In genomic region chr1:75704832-75705650, GRCm38 (mm10) we compare ENCODE assay signal across 9 mouse cellular contexts.
DNase-seq lines count a peak whose midpoint lies in the region; ATAC-seq lines count a peak whose summit lies in the region.
"Had no signal": no experiment of that assay in that cellular context is flagged by ENCODE, and none has a peak within 500 bp of the region (broad histone marks: within the 10 kb centered on the region; RNA-seq: fewer than 3 reads in every experiment).

No protein-coding gene starts in this region.

- no peak for ATAC-seq in kidney, embryonic 15.5 days (replicated peaks; ENCODE audit: low FRiP score)
- no peak for ATAC-seq in hindbrain, embryonic 13.5 days (ENCODE audit: low FRiP score)
- ATAC-seq in midbrain, embryonic 12.5 days (ENCODE audit: low FRiP score, low read depth) = no peak; the same call in 1 of the 2 replicates
- no peak for ATAC-seq in granulocyte monocyte progenitor cell, adult 5-6 weeks (replicated peaks; ENCODE audit: poor library complexity, severe bottlenecking)
- ATAC-seq: Patski had no signal

- no peak for DNase-seq in kidney, adult 8-10 months
- peak; percentile 36 for DNase-seq in embryonic facial prominence, embryonic 10.5 days (ENCODE audit: low spot score)
- DNase-seq in lung, postnatal 25 days (ENCODE audit: low spot score) = no peak
- DNase-seq in cerebellum, adult 9-10 months = no peak

- no peaks in the 10 kb centered on the region for H3K27me3 ChIP-seq in kidney, embryonic 15.5 days
- peaks cover 12% of the 10 kb centered on the region for H3K27me3 ChIP-seq in embryonic facial prominence, embryonic 10.5 days (replicated peaks; ENCODE audit: low read depth, poor library complexity, severe bottlenecking)
- peaks cover 11% of the 10 kb centered on the region; the same call in 1 of the 2 replicates for H3K27me3 ChIP-seq in hindbrain, embryonic 13.5 days
- H3K27me3 ChIP-seq in midbrain, embryonic 12.5 days = peaks cover 17% of the 10 kb centered on the region
- H3K27me3 ChIP-seq: Patski had no signal

- peaks cover 11% of the 10 kb centered on the region for H3K4me1 ChIP-seq in kidney, embryonic 15.5 days
- H3K4me1 ChIP-seq in embryonic facial prominence, embryonic 10.5 days = peaks cover 12% of the 10 kb centered on the region
- peaks cover 10% of the 10 kb centered on the region; the same call in 1 of the 2 replicates for H3K4me1 ChIP-seq in hindbrain, embryonic 13.5 days (replicated peaks)
- H3K4me1 ChIP-seq in midbrain, embryonic 12.5 days = peaks cover 19% of the 10 kb centered on the region

- H3K4me2 ChIP-seq in kidney, embryonic 15.5 days = peak overlapping the region; percentile 51
- H3K4me2 ChIP-seq in hindbrain, embryonic 13.5 days = peak overlapping the region; percentile 34
- peak overlapping the region; percentile 34 for H3K4me2 ChIP-seq in midbrain, embryonic 12.5 days (replicated peaks)

- H3K9ac ChIP-seq in kidney, embryonic 15.5 days = no peak overlapping the region
- no peak overlapping the region for H3K9ac ChIP-seq in hindbrain, embryonic 13.5 days
- H3K9ac ChIP-seq in midbrain, embryonic 12.5 days (replicated peaks) = no peak overlapping the region

- no peaks in the 10 kb centered on the region for H3K36me3 ChIP-seq in kidney, embryonic 15.5 days
- no peaks in the 10 kb centered on the region for H3K36me3 ChIP-seq in embryonic facial prominence, embryonic 10.5 days (replicated peaks)
- H3K36me3 ChIP-seq in hindbrain, embryonic 13.5 days = no peaks in the 10 kb centered on the region
- no peaks in the 10 kb centered on the region for H3K36me3 ChIP-seq in midbrain, embryonic 12.5 days

- peak overlapping the region; percentile 42 for H3K27ac ChIP-seq in kidney, embryonic 15.5 days
- H3K27ac ChIP-seq in embryonic facial prominence, embryonic 10.5 days (replicated peaks) = peak overlapping the region; percentile 59
- H3K27ac ChIP-seq in hindbrain, embryonic 13.5 days = no peak overlapping the region
- no peak overlapping the region for H3K27ac ChIP-seq in midbrain, embryonic 12.5 days (replicated peaks)

- 27% methylated on average over 24 of the region's 24 CpGs for WGBS in kidney, embryonic 15.5 days
- WGBS in embryonic facial prominence, embryonic 10.5 days = 39% methylated on average over 24 of the region's 24 CpGs
- WGBS in hindbrain, embryonic 13.5 days = 23% methylated on average over 24 of the region's 24 CpGs
- WGBS in midbrain, embryonic 12.5 days = 25% methylated on average over 24 of the region's 24 CpGs

- H3K4me3 ChIP-seq in kidney, embryonic 15.5 days (replicated peaks) = peak overlapping the region; percentile 10; the same call in 1 of the 2 replicates
- peak overlapping the region; percentile 17; the same call in 1 of the 2 replicates for H3K4me3 ChIP-seq in embryonic facial prominence, embryonic 10.5 days
- 0 out of 2 replicates have a peak overlapping the region, but pooled peaks have one; percentile 4 for H3K4me3 ChIP-seq in hindbrain, embryonic 13.5 days
- no peak overlapping the region for H3K4me3 ChIP-seq in midbrain, embryonic 12.5 days

- no peaks in the 10 kb centered on the region for H3K9me3 ChIP-seq in kidney, embryonic 15.5 days (replicated peaks)
- H3K9me3 ChIP-seq in embryonic facial prominence, embryonic 10.5 days = no peaks in the 10 kb centered on the region
- no peaks in the 10 kb centered on the region for H3K9me3 ChIP-seq in hindbrain, embryonic 13.5 days
- H3K9me3 ChIP-seq in midbrain, embryonic 12.5 days = no peaks in the 10 kb centered on the region

Comparison
In these comparisons a context has a peak if more than half of its experiments do, and no peak if none do; other contexts are left out.
1. H3K27ac ChIP-seq: peak in kidney, embryonic 15.5 days (single experiment) and embryonic facial prominence, embryonic 10.5 days (single experiment); none in hindbrain, embryonic 13.5 days (single experiment) and midbrain, embryonic 12.5 days (single experiment).
2. Peak in every context shown above with its lines, with median percentiles within 50 percentile points of each other: H3K4me2 ChIP-seq.